Mouse (Mus musculus) megakaryocyte, embryonic 14.5 days (primary cell): ENCODE results near the gene Oas2.
"Not testable (repeated sequence)": the region's sequence is repeated elsewhere in the genome, so short reads cannot be mapped to it uniquely, and the experiment has no call there.

ENCODE experiments used
- FLI1 ChIP-seq: IDR thresholded peaks from 2 replicates; pipeline ENCODE4 v1.6.1; 2012; ENCODE audit warnings: low read length, inconsistent platforms, mixed read lengths
- GATA1 ChIP-seq: IDR thresholded peaks from 3 replicates; pipeline ENCODE4 v1.6.1; 2012; ENCODE audit warnings: mixed read lengths, low read length, inconsistent platforms, borderline replicate concordance

DNA sequence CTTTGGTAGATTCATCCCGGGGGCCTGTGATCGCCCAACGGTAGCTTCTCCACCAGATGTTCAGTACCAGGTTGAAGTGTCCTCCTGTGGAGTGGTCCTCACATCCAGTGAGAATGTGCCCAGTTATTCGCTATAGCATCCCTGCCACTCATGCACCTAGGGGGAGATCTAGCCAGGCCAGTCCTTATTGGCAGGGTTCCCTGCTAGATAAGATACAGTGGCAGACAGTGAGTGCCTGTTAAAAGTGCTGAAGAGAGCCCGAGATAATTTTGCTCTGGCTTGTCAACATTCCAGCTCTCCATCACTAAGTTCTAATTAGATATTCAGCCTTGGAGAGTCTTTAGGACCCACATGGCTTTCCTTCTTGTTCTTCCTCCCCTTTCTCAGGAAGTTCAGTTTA, 48.5 kb upstream of the Oas2 start:
- TF ChIP-seq GATA1, FLI1: not testable (repeated sequence)
